Mouse (Mus musculus) naive thymus-derived CD4-positive, alpha-beta T cell, adult 5 months (primary cell): ENCODE results near the gene Mast3. TPM values are rescaled to one million over a fixed set of nuclear protein-coding genes. Genes with fewer than 3 reads are reported as not detected.

Source experiments
- polyA plus RNA-seq: library from polyadenylated mRNA; unstranded; fragments of 100-300 nt; shearing (Covaris generic); gene quantifications from one replicate; pipeline ENCODE4 v1.2.1, GENCODE M21; 2017

Gene Mast3
- polyA plus RNA-seq = 98.5 TPM

GRCm38 (mm10) chr8:70804481-70805206 lies at the start of gene Mast3:
Gene Mast3, minus strand, starts transcription at chr8:70805054.

GRCm38 (mm10) chr8:70839408-70840351 lies 34.8 kb upstream of the Mast3 start, which contains the start of gene Arrdc2:
Gene Arrdc2, minus strand, starts transcription at chr8:70839720.

GRCm38 (mm10) chr8:70808239-70808638 lies 3.4 kb upstream of the Mast3 start, which contains the start of gene Il12rb1:
Gene Il12rb1, plus strand, starts transcription at chr8:70808449.

GRCm38 (mm10) chr8:70776496-70777444 lies 28.1 kb downstream of the Mast3 start, which contains the start of gene Pik3r2:
Gene Pik3r2, minus strand, starts transcription at chr8:70776713.

GRCm38 (mm10) chr8:70760775-70761406 lies 44.0 kb downstream of the Mast3 start, which contains the start of gene Mpv17l2:
Gene Mpv17l2, minus strand, starts transcription at chr8:70760946.

GRCm38 (mm10) chr8:70754043-70754870 lies 50.6 kb downstream of the Mast3 start, which contains the start of gene Rab3a:
Gene Rab3a, plus strand, starts transcription at chr8:70754679.

Other genes with a start within 250 kb of the Mast3 start
- 86.8 TPM for gene Isyna1, start 210.7 kb downstream of the Mast3 start, polyA plus RNA-seq
- gene Ssbp4, start 196.2 kb downstream of the Mast3 start, polyA plus RNA-seq = 127 TPM
- 0.36 TPM for gene Lrrc25, start 188.9 kb downstream of the Mast3 start, polyA plus RNA-seq
- not detected for gene Gdf15, start 172.6 kb downstream of the Mast3 start, polyA plus RNA-seq
- 0.44 TPM for gene Pgpep1, start 144.7 kb downstream of the Mast3 start, polyA plus RNA-seq
- 329 TPM for gene Lsm4, start 131.8 kb downstream of the Mast3 start, polyA plus RNA-seq
- 969 TPM for gene Jund, start 106.1 kb downstream of the Mast3 start, polyA plus RNA-seq
- gene Iqcn, start 101.6 kb downstream of the Mast3 start, polyA plus RNA-seq = 0.07 TPM
- not detected for gene Gm3336, start 86.5 kb downstream of the Mast3 start, polyA plus RNA-seq
- gene Pde4c, start 81.3 kb downstream of the Mast3 start, polyA plus RNA-seq = 0.22 TPM
- 3.6 TPM for gene Rab3a, start 50.4 kb downstream of the Mast3 start, polyA plus RNA-seq
- gene Mpv17l2, start 44.1 kb downstream of the Mast3 start, polyA plus RNA-seq = 26.5 TPM
- gene Pik3r2, start 28.3 kb downstream of the Mast3 start, polyA plus RNA-seq = 12.9 TPM
- 1.9 TPM for gene Il12rb1, start 3.4 kb upstream of the Mast3 start, polyA plus RNA-seq
- gene Arrdc2, start 34.7 kb upstream of the Mast3 start, polyA plus RNA-seq = 25.1 TPM
- gene Kcnn1, start 58.2 kb upstream of the Mast3 start, polyA plus RNA-seq = not detected
- 45.8 TPM for gene Ccdc124, start 68.9 kb upstream of the Mast3 start, polyA plus RNA-seq
- gene Slc5a5, start 87.7 kb upstream of the Mast3 start, polyA plus RNA-seq = not detected
- gene Rpl18a, start 92.4 kb upstream of the Mast3 start, polyA plus RNA-seq = 8,391 TPM
- 59.0 TPM for gene Map1s, start 100.9 kb upstream of the Mast3 start, polyA plus RNA-seq